Mouse (Mus musculus) thymus, adult 2 months (tissue): ENCODE measurements around the gene Gm10130.

Source experiments
- CTCF ChIP-seq: fragments of 200-500 bp; IDR thresholded peaks from 2 replicates; pipeline ENCODE4 v1.5.1; 2012; ENCODE audit warnings: mild to moderate bottlenecking, control low read depth, low read length, moderate library complexity, borderline replicate concordance; ENCODE audit not compliant: control insufficient read depth, poor library complexity, insufficient read depth; ENCODE audit errors: extremely low read depth
- POLR2A ChIP-seq: fragments of 200-500 bp; IDR thresholded peaks from 2 replicates; pipeline ENCODE4 v1.6.1; 2012; ENCODE audit warnings: mild to moderate bottlenecking, low read length, control low read depth, moderate library complexity; ENCODE audit not compliant: control insufficient read depth, poor library complexity, insufficient read depth; ENCODE audit errors: extremely low read depth

- TF ChIP-seq POLR2A, result no peak
- no peak for TF ChIP-seq CTCF
Measured at GRCm38 (mm10) chr2:150316140-150316539, 7.4 kb upstream of the Gm10130 start.
